Mouse (Mus musculus) intestine, embryonic 15.5 days (tissue): ENCODE data around the gene Acbd3. TPM values are rescaled to one million over a fixed set of nuclear protein-coding genes. Genes with fewer than 3 reads are reported as not detected.

Source experiments
- ATAC-seq: fragments of 200-750 bp; cut with Nextera tagmentation; 2 replicates; pipeline ENCODE4 v1.8.0; 2017; ENCODE audit warnings: moderate TSS enrichment, moderate library complexity
- H3K27ac ChIP-seq: fragments of 300-500 bp; sonication (generic); 2 replicates; pipeline ENCODE4 v1.5.1; 2015; ENCODE audit warnings: mild to moderate bottlenecking, inconsistent platforms
- H3K27me3 ChIP-seq: fragments of 300-500 bp; sonication (generic); replicated peaks from 2 replicates; pipeline ENCODE4 v1.6.1; 2015; ENCODE audit warnings: inconsistent platforms
- H3K36me3 ChIP-seq: fragments of 300-500 bp; sonication (generic); 2 replicates; pipeline ENCODE4 v1.6.1; 2015; ENCODE audit warnings: inconsistent platforms
- H3K4me1 ChIP-seq: fragments of 300-500 bp; sonication (generic); replicated peaks from 2 replicates; pipeline ENCODE4 v1.6.1; 2015; ENCODE audit warnings: inconsistent platforms
- H3K4me2 ChIP-seq: fragments of 300-500 bp; sonication (generic); replicated peaks from 2 replicates; pipeline ENCODE4 v1.6.1; 2015; ENCODE audit warnings: mild to moderate bottlenecking, inconsistent platforms
- H3K4me3 ChIP-seq: fragments of 300-500 bp; sonication (generic); replicated peaks from 2 replicates; pipeline ENCODE4 v1.5.1; 2015; ENCODE audit warnings: inconsistent platforms
- H3K9ac ChIP-seq: fragments of 300-500 bp; sonication (generic); 2 replicates; pipeline ENCODE4 v1.6.1; 2015; ENCODE audit warnings: inconsistent platforms
- H3K9me3 ChIP-seq: fragments of 300-500 bp; sonication (generic); 2 replicates; pipeline ENCODE4 v1.6.1; 2016; ENCODE audit warnings: inconsistent platforms
- WGBS: fragments of 180-500 bp; shearing (Covaris S2); methylation state at CpG from one replicate; pipeline ENCODE4 v1.1.7; 2015; 5-methylcytosine and 5-hydroxymethylcytosine counted together
- polyA plus RNA-seq: library from polyadenylated mRNA; unstranded; fragments of >200 nt; fragmentation: Nextera tagmentation; extraction: Ambion mirVana; gene quantifications from 2 replicates; pipeline ENCODE4 v1.2.1, GENCODE M21; 2015

Acbd3 gene
- polyA plus RNA-seq, 1 experiment from 2014 or later, result 18.8 TPM

DNA sequence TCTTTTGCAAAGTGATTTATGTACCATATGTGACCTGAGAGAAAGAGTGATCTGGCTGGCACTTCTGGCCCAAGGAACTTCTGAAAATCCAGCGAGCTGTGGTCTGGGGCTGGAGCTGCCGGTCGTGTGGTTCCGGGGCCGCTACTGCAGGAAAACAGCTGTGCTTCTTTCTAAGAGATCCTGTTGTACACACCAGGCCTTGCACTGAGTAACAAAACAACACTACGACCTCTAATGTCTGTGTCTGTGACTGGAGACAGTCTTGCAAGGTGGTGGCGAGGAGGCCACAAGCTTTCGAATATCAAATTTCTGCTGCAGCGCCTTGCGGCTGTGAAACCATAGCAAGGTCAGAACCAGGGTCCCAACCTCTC, 51.4 kb downstream of the Acbd3 start:
- H3K4me1 ChIP-seq, result peaks cover 32% of the 10 kb centered on the region
- H3K36me3 ChIP-seq, result no peaks in the 10 kb centered on the region
- H3K4me3 ChIP-seq, result peak overlapping the region; percentile 59
- peak overlapping the region; percentile 89 for H3K4me2 ChIP-seq
- H3K27ac ChIP-seq, result peak overlapping the region; percentile 99
- H3K27me3 ChIP-seq, result no peaks in the 10 kb centered on the region
- ATAC-seq, result peak; percentile 16
- H3K9me3 ChIP-seq, result no peaks in the 10 kb centered on the region
- peak overlapping the region; percentile 84 for H3K9ac ChIP-seq
- 2% methylated on average over 10 of the region's 10 CpGs for WGBS

DNA sequence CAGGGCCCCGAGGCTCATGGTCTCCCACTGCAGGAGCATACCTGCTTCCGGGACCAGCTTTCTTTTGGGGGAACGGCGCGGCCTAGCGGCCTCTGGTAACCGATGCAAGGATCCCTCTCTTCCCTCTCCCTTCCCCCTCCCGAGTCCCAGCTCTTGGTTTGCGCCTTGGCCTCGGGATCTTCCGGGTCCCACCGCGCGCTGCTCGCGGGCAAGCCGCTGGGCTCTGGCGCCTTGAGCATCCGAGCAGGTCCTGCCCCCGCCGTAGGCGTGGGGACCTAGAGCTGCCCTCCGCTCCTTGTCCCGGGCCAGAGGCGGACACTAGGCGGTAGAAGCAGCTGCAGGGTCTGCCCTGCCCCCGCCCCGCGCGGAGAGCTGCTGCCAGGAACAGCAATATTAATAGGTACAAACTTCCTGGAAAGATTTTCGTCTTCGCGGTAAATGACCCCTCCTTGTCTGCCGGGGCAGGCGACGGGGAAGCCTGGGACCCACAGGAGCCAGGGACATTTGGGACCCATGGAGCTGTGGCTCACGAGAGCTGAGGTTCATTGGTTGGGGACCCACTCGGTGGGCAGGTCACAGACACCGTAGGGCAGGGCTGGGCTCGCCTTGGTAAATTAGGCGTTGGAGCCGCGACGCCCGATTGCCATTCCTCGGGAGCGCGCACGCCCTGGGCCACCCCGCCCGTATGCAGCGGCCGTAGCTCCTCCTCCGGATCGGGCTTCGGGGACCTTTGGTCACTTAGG, 52.0 kb downstream of the Acbd3 start:
- Histone ChIP-seq H3K9ac (peak overlapping the region; percentile 84), H3K4me1 (peaks cover 32% of the 10 kb centered on the region), H3K36me3 (no peaks in the 10 kb centered on the region), H3K27me3 (no peaks in the 10 kb centered on the region), H3K4me3 (peak overlapping the region; percentile 59), H3K9me3 (no peaks in the 10 kb centered on the region), H3K27ac (peak overlapping the region; percentile 99), H3K4me2 (peak overlapping the region; percentile 89)
- peak; percentile 84 for ATAC-seq
- under 1% methylated on average over 56 of the region's 56 CpGs for WGBS

DNA sequence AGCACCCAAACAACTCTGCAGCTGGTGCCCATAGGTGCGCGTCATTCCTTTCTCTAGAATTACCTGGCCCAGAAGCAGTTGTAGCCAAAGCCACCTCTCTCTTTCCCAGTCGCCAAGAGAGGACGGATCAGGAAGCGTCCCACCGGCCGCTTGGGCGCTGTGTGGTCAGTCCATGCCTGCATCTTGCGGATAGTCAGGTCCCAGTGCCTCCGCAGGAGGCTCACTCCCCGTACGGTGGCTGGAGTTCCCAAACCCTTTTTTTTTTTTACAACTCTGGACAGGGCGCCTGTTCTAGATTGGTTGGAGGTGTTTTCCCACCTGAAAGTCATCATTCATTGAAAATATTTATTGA, 52.5 kb downstream of the Acbd3 start:
- Histone ChIP-seq H3K4me1 (peaks cover 36% of the 10 kb centered on the region), H3K27ac (peak overlapping the region; percentile 99), H3K9ac (peak overlapping the region; percentile 84), H3K4me3 (peak overlapping the region; percentile 59), H3K4me2 (peak overlapping the region; percentile 89), H3K27me3 (no peaks in the 10 kb centered on the region), H3K9me3 (no peaks in the 10 kb centered on the region), H3K36me3 (no peaks in the 10 kb centered on the region)
- 2% methylated on average over 13 of the region's 13 CpGs for WGBS
- no peak; the same call in 1 of the 2 replicates for ATAC-seq

DNA sequence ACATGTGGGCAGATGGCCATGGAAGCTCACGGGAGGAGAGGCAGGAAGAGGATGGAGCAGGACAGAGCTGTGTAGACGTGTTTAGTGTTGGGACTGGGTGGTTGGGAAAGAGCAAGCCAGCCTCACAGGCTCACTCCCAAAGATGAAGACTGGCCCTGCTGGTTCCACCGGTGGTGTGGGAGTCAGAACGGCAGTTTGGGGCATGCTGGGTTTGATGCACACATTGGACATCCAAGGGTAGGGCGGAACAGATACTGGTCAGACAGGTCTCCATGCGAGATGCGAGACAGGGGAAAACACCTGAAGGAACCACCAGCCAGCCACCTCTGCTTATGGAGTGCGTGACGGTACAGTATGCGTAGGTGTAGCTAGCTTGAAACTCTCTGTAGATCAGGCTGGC, 53.1 kb downstream of the Acbd3 start:
- Histone ChIP-seq H3K4me1 (peaks cover 40% of the 10 kb centered on the region), H3K27me3 (no peaks in the 10 kb centered on the region), H3K9me3 (no peaks in the 10 kb centered on the region), H3K4me3 (no peak overlapping the region), H3K9ac (no peak overlapping the region), H3K4me2 (peak overlapping the region; percentile 89), H3K36me3 (no peaks in the 10 kb centered on the region), H3K27ac (no peak overlapping the region)
- no peak for ATAC-seq
- 73% methylated on average over 10 of the region's 10 CpGs for WGBS

DNA sequence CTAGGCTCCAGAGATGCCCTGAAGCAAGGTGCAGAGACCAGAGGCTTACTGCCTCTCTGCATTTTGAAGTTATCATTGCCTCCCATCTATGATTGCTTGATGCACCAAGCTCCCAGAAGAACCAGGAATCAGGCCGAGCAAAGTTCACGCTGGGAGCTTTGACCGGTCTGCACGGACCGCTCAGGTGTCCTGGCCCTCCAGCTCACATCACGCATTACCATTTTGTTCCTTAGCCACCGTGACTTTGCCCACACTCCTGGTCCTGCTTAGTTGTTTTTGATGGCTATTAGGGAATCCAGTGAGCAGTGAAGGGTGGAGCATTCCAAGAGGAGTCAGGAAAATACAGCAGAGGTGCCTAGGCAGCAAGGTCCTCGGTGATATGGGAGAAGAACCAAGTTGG, 54.4 kb downstream of the Acbd3 start:
- ATAC-seq, result no peak
- Histone ChIP-seq H3K4me1 (peaks cover 39% of the 10 kb centered on the region), H3K27ac (peak overlapping the region; percentile 89), H3K4me3 (no peak overlapping the region), H3K9ac (no peak overlapping the region), H3K27me3 (no peaks in the 10 kb centered on the region), H3K4me2 (no peak overlapping the region), H3K9me3 (no peaks in the 10 kb centered on the region), H3K36me3 (no peaks in the 10 kb centered on the region)
- 83% methylated on average over 8 of the region's 8 CpGs for WGBS

DNA sequence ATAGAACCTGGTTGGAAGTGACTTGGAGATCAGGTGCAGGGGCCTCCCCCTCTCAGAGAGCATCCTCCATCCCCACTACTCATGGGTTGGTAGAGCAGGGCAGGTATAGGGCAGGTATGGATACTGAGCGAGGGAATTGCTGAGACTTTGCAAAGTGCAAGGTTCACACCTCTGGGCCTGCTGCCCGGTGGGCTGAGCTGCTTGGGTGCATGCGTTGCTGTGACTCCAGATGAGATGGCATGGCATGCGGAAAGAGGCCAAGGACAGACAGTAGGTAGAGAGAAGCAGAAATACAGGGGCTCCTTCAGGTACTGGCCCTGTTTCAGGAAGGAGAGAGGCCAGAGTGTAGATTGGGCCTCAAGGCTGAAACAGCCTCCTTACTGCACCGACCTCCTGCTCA, 55.4 kb downstream of the Acbd3 start:
- H3K4me2 ChIP-seq, result no peak overlapping the region
- H3K36me3 ChIP-seq, result no peaks in the 10 kb centered on the region
- peak; percentile 26 for ATAC-seq
- no peaks in the 10 kb centered on the region for H3K9me3 ChIP-seq
- H3K9ac ChIP-seq, result no peak overlapping the region
- H3K4me1 ChIP-seq, result peaks cover 31% of the 10 kb centered on the region
- H3K27me3 ChIP-seq, result no peaks in the 10 kb centered on the region
- peak overlapping the region; percentile 89 for H3K27ac ChIP-seq
- H3K4me3 ChIP-seq, result no peak overlapping the region
- WGBS, result 51% methylated on average over 5 of the region's 5 CpGs

DNA sequence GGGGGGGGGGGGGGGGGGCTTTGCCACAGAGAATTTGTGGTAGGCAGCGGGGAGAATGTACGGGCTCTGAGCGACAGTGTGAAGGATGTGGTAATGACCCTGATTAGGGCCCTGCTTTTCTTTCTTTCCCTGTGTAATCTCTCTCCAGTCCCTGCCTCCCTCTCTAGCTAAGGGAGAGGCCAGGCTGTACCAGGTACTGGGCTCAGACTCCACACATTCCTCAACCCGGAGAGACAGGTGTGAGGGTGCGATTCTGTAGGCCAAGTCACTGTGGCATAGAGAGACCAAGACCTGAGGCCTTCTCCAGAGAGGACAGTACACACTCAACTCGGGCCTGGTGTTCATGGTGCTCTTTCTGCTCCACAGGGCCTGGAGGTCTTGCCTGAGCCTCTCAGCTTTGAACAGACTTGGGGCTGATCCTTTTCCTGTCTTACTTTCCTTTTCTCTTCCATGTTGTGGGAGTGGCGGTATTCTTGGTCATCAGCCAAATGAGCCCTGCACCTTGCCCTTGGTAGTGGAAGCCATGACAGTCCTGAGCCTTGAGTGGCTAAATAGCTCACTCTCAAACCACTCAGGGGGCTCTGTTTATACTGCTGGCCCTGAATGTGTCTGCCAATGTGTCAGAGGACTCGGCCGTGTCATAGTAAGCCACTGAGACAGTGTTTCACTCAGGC, 57.2 kb downstream of the Acbd3 start:
- ATAC-seq, result 0 out of 2 replicates have a peak, but pooled peaks have one; percentile 3
- no peak overlapping the region for H3K4me2 ChIP-seq

DNA sequence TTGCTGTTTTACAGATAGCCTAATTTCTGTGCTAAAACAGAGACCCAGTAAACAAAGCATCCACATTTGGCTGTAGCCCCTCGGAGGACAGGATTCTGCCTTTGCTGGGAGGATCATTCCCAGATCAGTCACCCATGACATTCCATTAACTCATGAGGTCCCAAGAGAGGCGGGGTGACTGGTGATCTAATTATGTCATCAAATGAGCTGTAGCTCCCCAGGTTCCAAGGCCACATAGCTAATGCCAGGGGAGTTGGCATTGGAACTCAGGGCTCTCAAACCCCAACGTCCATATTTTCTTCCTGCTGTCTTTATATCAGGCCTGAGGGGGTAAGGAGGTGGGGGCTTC, 57.7 kb downstream of the Acbd3 start:
- 40% methylated on average over 3 of the region's 3 CpGs for WGBS
- Histone ChIP-seq H3K27me3 (no peaks in the 10 kb centered on the region), H3K4me1 (peaks cover 21% of the 10 kb centered on the region; the same call in 1 of the 2 replicates), H3K9me3 (no peaks in the 10 kb centered on the region), H3K9ac (no peak overlapping the region), H3K27ac (peak overlapping the region; percentile 74; the same call in 1 of the 2 replicates), H3K4me2 (no peak overlapping the region), H3K36me3 (no peaks in the 10 kb centered on the region), H3K4me3 (no peak overlapping the region)
- ATAC-seq, result no peak

More for the DNA sequence above, 57.2 kb downstream of the Acbd3 start:
- no peaks in the 10 kb centered on the region for H3K36me3 ChIP-seq
- H3K9ac ChIP-seq, result no peak overlapping the region
- 56% methylated on average over 9 of the region's 9 CpGs for whole genome bisulfite sequencing
- H3K4me1 ChIP-seq, result peaks cover 21% of the 10 kb centered on the region; the same call in 1 of the 2 replicates
- H3K9me3 ChIP-seq, result no peaks in the 10 kb centered on the region
- peak overlapping the region; percentile 74; the same call in 1 of the 2 replicates for H3K27ac ChIP-seq
- no peak overlapping the region for H3K4me3 ChIP-seq
- H3K27me3 ChIP-seq, result no peaks in the 10 kb centered on the region

DNA sequence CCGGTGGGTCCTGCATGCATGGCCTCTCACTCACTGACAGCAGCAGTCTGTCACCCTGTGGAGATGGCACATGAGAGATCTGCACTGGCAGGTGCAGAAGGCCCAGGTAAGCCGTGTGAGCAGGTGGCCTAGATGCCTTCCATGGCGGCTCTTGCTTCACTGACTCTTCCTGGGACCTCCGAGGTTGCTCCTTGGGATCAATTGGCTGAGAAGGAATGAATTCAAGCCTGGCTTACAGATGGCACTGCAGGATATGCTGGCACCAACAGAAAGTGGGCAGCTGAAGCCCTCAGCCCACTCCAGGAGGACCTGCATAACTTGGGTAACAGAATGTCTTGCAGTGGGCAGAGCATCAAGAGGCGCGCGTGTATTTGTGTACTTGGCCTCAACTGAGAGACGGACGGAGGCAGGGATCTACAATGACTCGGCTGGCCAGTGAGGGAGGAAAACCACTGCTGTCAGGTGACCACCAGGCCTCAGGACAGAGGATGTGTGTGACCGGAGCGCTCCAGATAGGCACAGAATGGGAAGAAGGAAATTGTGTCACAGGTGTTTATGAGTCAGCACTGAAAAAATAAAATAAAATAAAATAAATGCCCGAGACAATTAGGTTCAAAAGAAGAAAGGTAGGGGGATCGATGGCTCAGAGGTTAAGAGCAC, 66.1 kb downstream of the Acbd3 start:
- no peaks in the 10 kb centered on the region for H3K36me3 ChIP-seq
- no peak for ATAC-seq
- H3K4me2 ChIP-seq, result no peak overlapping the region
- WGBS, result 87% methylated on average over 14 of the region's 14 CpGs
- H3K27ac ChIP-seq, result no peak overlapping the region
- no peaks in the 10 kb centered on the region for H3K9me3 ChIP-seq
- H3K4me1 ChIP-seq, result peaks cover 11% of the 10 kb centered on the region
- no peak overlapping the region for H3K4me3 ChIP-seq
- H3K9ac ChIP-seq, result no peak overlapping the region
- H3K27me3 ChIP-seq, result no peaks in the 10 kb centered on the region

DNA sequence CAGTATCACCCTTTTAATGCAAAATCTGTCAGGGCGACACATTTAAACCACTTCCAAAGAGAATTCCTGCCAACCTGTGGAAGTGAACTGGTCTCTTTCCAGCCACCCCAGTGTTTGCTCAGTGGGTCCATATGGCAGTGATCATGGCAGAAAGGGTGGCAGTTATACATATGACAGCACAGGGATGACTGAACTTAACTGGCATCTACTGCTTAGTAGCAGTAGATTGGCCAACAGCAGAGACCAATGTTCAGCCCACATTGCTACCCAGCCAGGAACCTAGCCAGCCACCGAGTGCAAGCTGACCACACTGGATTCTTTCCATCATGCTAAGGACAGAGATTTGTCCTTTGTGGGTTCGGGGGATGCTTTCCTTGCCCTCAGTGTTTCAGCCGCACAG, 67.0 kb downstream of the Acbd3 start:
- no peak for ATAC-seq
- Histone ChIP-seq H3K9me3 (no peaks in the 10 kb centered on the region), H3K27ac (no peak overlapping the region), H3K27me3 (no peaks in the 10 kb centered on the region), H3K4me1 (peaks cover 11% of the 10 kb centered on the region), H3K36me3 (no peaks in the 10 kb centered on the region), H3K4me3 (no peak overlapping the region), H3K9ac (no peak overlapping the region), H3K4me2 (no peak overlapping the region)
- 87% methylated on average over 4 of the region's 4 CpGs for WGBS

DNA sequence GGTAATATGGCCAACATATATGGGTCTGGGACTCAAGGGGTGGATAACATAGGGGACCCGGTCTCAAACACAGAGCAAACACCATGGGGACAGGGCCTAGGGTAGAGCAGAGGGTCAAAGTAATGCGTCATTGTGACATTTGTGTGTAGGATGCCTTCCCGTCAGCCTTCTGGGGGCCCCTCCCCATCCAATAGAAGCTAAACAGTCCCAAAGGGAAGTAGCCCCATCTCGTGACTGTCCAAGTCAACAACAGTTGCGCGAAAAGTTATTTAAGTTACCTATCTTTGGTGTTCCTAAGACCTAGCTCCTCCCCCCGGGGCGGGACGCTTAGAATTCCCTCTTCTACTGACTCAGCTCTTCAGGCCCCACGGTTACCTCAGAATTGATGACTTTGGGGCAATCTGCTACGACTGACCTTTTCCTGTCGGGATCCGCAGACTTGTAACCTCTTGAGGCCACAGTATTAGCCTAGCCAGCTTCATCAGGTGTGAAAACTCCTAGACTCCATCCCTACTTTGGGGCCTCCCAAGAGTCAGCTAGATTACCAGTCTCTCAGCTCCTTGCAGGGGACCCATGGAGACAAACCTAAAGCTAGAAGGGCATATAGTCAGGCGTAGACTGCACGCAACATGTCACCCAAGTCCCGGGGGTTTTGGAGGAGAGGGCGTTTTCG, 67.7 kb downstream of the Acbd3 start:
- no peaks in the 10 kb centered on the region for H3K9me3 ChIP-seq
- H3K9ac ChIP-seq, result peak overlapping the region; percentile 16
- no peak overlapping the region for H3K27ac ChIP-seq
- H3K27me3 ChIP-seq, result no peaks in the 10 kb centered on the region
- no peaks in the 10 kb centered on the region for H3K36me3 ChIP-seq
- peak overlapping the region; percentile 92 for H3K4me2 ChIP-seq
- H3K4me1 ChIP-seq, result peaks cover 11% of the 10 kb centered on the region
- peak overlapping the region; percentile 36 for H3K4me3 ChIP-seq
- WGBS, result 7% methylated on average over 18 of the region's 18 CpGs
- peak; percentile 75 for ATAC-seq

DNA sequence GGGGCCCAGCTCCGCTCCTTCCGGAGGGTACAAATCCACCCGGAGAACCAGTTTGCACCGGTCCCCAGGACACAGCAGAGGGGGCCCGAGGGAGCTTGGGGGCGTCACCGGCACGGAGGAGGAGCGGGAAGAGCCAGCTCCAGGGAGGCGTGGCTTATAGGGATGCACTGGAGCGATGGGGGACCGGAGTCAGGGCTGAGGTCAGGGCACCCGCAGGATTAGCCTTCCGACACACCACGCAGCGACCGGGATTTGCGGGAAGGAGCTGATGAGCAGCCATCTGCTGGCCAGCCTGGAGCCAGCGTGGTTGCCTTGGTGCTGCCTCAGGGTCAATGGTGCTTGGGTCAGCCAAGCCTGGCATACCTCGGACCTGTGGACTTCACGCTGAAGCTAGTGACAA, 68.3 kb downstream of the Acbd3 start:
- peak; percentile 83 for ATAC-seq
- under 1% methylated on average over 21 of the region's 21 CpGs for WGBS
- H3K27ac ChIP-seq, result no peak overlapping the region
- H3K36me3 ChIP-seq, result no peaks in the 10 kb centered on the region
- H3K27me3 ChIP-seq, result no peaks in the 10 kb centered on the region
- no peaks in the 10 kb centered on the region for H3K9me3 ChIP-seq
- H3K4me2 ChIP-seq, result peak overlapping the region; percentile 92
- peaks cover 11% of the 10 kb centered on the region for H3K4me1 ChIP-seq
- H3K9ac ChIP-seq, result peak overlapping the region; percentile 16
- H3K4me3 ChIP-seq, result peak overlapping the region; percentile 36
